Mouse (Mus musculus) kidney, adult 11 months (tissue): ENCODE measurements around the gene Pla2g5.
A peak's percentile ranks its signal among the peaks of the same experiment; 100 is the strongest.

Experiments
- DNase-seq: peaks from one replicate; pipeline ENCODE4 v3.0.0; 2022

Pla2g5 gene

DNA sequence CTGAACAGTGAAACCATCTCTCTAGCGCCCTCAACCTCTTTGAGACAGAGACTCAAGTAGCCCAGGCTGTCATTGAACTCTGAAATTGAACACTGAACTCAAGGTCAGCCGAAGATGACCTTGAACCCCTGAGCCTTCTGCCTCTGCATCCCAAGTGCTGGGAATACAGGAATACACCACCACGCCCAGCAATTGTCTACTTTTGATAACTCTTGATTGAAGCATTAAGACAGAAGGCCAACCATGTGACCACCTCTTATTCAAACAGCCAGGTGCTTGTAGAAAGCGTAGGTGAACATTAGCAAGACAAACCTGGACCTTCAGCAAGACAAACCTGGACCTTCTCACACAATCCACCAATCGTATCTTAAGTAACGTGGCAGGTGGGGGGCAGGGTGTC lies 68.9 kb downstream of the Pla2g5 start:
- DNase-seq: no peak

DNA sequence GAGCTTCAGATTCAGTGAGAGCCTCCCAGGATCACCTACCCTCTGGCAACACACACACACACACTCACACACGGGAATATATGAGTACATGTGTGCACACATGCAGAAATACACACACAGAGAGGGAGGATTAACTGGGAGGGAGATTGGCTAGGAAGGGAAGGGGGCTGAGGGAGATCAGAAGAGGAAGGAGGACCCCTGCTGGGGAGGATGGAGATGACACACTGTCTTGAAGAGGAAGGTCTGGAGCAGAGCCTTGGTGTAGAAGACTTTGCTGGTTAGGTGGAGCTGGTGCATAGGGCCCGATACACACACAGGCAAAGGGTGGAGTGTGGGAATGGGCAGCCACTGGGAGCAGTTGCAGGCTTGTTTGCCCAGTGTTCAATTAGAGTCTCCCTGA lies 70.0 kb downstream of the Pla2g5 start:
- DNase-seq: no peak

DNA sequence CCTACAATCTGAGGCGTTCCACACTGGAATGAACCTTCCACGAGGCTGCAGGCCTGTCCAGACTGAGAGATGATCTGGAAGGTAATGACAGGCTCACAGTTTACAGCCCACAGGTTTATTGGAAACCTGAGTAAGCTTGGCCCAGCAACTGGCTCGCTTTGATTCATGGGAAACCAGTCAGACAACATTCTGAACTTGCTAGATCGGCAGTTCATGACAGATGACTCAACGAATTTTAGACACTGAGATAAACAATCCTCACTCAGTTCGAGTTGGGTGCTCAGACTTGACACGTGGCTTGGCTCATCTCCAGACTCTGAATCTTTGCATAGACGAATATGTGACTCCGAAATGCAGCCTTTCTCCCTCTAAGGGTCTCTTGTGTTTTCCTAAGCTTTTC lies 70.7 kb downstream of the Pla2g5 start:
- peak; percentile 28 for DNase-seq

DNA sequence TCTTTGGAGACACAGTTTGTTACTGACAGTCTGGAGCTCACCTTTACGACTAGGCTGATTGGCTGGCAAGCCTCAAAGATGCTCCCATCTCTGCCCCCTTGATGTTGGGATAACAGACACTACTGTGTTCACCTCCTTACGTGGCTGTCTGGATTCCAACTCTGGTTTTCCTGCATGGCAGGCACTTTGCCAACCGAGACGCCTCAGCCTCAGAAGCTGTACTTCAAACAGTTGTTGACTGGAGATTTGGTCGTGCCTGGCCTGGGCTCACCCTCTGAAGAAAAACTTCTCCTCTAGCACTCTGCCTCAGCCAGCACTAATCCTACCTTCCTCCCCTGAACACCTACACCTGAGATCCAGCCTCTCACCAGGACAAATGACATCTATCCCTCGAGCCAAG lies 71.8 kb downstream of the Pla2g5 start:
- DNase-seq: no peak

DNA sequence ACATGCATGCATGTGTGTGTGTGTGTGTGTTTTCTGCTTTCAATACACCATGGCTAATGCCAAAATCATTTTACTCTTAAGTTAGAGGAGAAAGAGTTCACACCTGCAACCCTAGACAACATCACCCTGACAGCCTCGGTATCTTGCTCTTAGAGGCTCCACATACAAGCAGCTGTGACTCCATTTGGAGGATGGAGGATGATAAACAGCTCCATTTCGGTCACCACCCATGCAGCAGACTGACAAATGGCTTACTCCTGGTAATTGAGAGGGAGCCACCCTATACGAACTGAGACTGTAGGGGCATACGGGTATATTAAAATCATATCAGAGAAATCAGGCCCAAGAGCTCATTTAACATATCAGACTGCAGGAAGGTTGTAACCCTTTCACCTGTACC lies 74.9 kb downstream of the Pla2g5 start:
- no peak for DNase-seq

- no peak for DNase-seq
Measured at GRCm38 (mm10) chr4:138786141-138786540, 77.1 kb downstream of the Pla2g5 start.

GRCm38 (mm10) chr4:138785721-138786120 lies 77.6 kb downstream of the Pla2g5 start:
- no peak for DNase-seq

GRCm38 (mm10) chr4:138782098-138782497 lies 81.2 kb downstream of the Pla2g5 start:
- no peak for DNase-seq

- DNase-seq: no peak
Measured at GRCm38 (mm10) chr4:138780300-138780699, 83.0 kb downstream of the Pla2g5 start.

GRCm38 (mm10) chr4:138777417-138778407 lies 85.6 kb downstream of the Pla2g5 start:
- DNase-seq: no peak

DNA sequence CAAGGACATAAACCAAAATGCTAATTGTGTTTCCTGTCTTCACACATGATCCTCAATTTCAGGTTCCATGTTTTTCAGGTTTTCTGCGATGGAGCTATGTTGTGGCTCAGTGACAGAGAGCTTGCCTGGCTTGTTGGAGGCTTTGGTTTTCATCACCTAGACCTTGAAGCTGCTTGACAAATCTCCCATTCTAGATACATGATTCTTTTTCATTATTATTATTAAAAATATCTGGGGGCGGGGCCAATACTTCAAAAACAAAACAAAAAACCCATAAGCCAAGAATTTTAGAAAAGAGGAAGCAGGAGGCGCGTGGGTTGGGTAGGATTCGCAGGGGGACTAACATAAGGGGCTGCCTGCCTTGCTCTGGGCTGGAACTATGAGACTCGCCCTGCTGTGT lies 87.8 kb downstream of the Pla2g5 start, which contains the start of gene Pla2g2d:
Gene Pla2g2d, plus strand, starts transcription at position 301 of the 400 bp plus-strand sequence.
- DNase-seq: no peak

GRCm38 (mm10) chr4:138772386-138772785 lies 90.9 kb downstream of the Pla2g5 start:
- no peak for DNase-seq

- DNase-seq: peak; percentile 19
Measured at GRCm38 (mm10) chr4:138771970-138772369, 91.3 kb downstream of the Pla2g5 start.

DNA sequence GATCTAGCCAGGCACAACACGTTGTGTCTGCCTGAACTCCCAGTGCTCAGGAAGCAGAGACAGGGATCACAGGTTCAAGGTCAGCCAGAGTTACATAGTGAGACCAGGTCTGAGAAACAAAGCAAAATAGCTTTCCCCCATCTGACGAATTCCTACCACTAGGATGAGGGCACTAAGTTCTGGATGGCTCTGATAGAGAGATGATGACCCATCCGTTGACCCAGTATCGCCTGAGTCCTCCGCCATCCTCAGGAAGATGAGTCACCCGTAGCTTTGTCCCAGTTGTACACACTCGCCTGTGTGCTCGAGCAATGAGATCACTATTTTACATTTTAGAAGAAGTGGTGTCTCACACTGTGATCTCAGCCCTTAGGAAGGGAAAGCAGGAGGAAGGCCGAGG lies 101.0 kb downstream of the Pla2g5 start:
- no peak for DNase-seq

DNA sequence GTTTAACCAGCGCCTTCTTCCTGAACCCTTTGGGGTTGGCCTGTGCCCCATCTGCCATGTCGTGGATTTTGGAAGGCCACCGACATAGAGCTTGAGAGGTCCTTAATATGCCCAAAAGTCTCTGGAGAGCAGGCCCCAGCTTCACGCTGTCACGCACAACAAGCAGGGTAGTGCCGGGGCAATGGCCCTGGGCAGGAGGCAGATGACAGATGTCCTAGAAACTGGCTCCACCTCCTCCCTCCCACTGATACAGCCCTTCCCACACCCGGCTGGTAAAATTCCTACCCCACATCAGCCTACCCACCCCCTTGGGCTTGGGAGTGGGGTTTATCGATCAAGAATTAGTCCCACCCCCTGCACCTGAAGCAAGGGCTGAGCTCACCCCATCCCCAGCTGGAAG lies 105.9 kb downstream of the Pla2g5 start, which contains the start of gene Pla2g2f:
Gene Pla2g2f, minus strand, starts transcription at position 211 of the 400 bp plus-strand sequence.
- DNase-seq: no peak

- no peak for DNase-seq
Measured at GRCm38 (mm10) chr4:138755983-138756382, 107.3 kb downstream of the Pla2g5 start.

DNA sequence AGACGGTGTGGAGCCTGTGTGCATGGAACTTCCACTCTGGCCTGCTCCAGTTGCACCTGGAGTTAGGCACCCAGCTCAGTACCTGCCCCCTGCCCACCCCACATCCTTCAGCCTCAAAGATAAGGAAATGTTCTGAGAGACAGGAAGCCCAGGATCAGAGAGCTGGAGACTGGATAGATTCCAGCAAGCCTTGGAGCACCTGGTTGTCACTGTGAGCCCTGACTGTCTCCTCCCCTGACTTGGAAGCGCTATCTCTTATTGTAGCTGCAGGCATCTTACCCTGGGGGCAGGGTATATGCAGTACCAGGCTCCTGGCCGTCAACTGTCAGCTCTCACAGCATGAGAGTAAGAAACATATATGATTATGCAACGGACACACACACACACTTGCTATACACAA lies 107.8 kb downstream of the Pla2g5 start:
- no peak for DNase-seq

- DNase-seq: no peak
Measured at GRCm38 (mm10) chr4:138754432-138754831, 108.8 kb downstream of the Pla2g5 start.

DNA sequence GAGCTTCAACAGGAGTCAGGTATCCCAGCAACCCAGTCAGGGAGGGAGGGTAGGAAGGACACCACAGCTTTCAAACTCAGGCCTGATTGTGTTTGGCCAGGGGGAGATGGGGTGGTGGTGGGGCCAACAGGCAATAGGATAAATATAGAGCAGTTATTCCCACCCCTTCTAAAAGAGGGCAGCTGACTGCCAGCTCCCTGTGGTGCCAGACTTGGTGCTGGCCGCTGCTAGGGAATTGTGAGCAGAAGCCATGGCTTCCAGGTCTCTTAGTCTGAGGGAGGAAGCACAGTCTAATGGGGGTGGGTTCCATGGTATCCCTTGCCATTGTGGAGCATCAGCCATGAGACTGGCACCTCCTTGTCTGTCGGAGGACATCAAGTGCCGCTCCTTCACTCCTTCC lies 109.7 kb downstream of the Pla2g5 start:
- no peak for DNase-seq

DNA sequence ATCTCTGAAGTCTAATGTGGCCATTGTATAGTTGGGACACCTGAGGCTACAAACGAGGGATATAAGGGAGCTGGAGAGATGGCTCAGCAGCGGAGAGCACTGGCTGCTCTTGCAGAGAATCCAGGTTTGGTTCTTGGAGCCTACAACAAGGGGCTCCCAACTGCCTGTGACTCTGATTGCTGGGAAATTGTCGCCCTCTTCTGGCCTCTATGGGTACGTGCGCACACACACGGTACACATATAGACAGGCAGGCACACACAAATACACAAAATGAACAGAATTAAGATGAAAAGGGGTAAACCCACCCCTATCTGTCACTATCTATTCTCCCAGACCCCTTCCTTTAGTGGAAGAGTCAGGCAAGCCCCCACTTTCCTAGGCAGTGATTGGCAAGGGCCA lies 110.7 kb downstream of the Pla2g5 start:
- DNase-seq: no peak
